In genomic region chr8:104201622-104202021, GRCm38 (mm10) we compare ENCODE assay signal across 24 mouse cellular contexts. TPM values are rescaled to one million over a fixed set of nuclear protein-coding genes. Genes with fewer than 3 reads are reported as not detected.
"Had no signal": no experiment of that assay in that cellular context is flagged by ENCODE, and none has a peak within 500 bp of the region (broad histone marks: within the 10 kb centered on the region; RNA-seq: fewer than 3 reads in every experiment).

No protein-coding gene starts in this region.

- H3K4me3 ChIP-seq: heart, embryonic 10.5 days; heart, embryonic 12.5 days; hindbrain, embryonic 13.5 days; hindbrain, embryonic 15.5 days; layer of hippocampus, adult 2 months; limb, embryonic 13.5 days; limb, embryonic 15.5 days; liver, embryonic 12.5 days had no signal

- H3K4me1 ChIP-seq: heart, embryonic 10.5 days; heart, embryonic 12.5 days; hindbrain, embryonic 13.5 days; hindbrain, embryonic 15.5 days; limb, embryonic 13.5 days; limb, embryonic 15.5 days; liver, embryonic 12.5 days had no signal

- H3K4me2 ChIP-seq: heart, embryonic 12.5 days; hindbrain, embryonic 13.5 days; hindbrain, embryonic 15.5 days; limb, embryonic 13.5 days; limb, embryonic 15.5 days; liver, embryonic 12.5 days had no signal

- H3K9ac ChIP-seq: heart, embryonic 12.5 days; hindbrain, embryonic 13.5 days; hindbrain, embryonic 15.5 days; limb, embryonic 13.5 days; limb, embryonic 15.5 days; liver, embryonic 12.5 days; liver, embryonic 14.5 days had no signal

- H3K9me3 ChIP-seq: heart, embryonic 10.5 days; heart, embryonic 12.5 days; hindbrain, embryonic 13.5 days; hindbrain, embryonic 15.5 days; limb, embryonic 13.5 days; limb, embryonic 15.5 days; liver, embryonic 12.5 days had no signal

- H3K36me3 ChIP-seq: heart, embryonic 10.5 days; heart, embryonic 12.5 days; hindbrain, embryonic 13.5 days; hindbrain, embryonic 15.5 days; limb, embryonic 13.5 days; limb, embryonic 15.5 days; liver, embryonic 12.5 days had no signal

- H3K27me3 ChIP-seq: hindbrain, embryonic 15.5 days; limb, embryonic 13.5 days; limb, embryonic 15.5 days had no signal

- ATAC-seq: hindbrain, postnatal 0 days; intestine, embryonic 16.5 days; liver, embryonic 12.5 days had no signal

- DNase-seq: gastrocnemius, postnatal 14 days; gastrocnemius, postnatal 36 days; heart, adult 18-20 months; heart, postnatal 10 days; kidney, adult 11 months; kidney, adult 2 months; kidney, postnatal 10 days; kidney, postnatal 25 days; kidney, postnatal 4 days; layer of hippocampus, postnatal 36 days; left cerebral cortex, postnatal 4 days had no signal

- H3K27ac ChIP-seq: heart, embryonic 10.5 days; hindbrain, embryonic 13.5 days; hindbrain, embryonic 15.5 days; hindbrain, postnatal 0 days; layer of hippocampus, adult 2 months; limb, embryonic 13.5 days; limb, embryonic 15.5 days; liver, embryonic 12.5 days; liver, embryonic 14.5 days had no signal

RNA-seq across cellular contexts. Expression of gene Bean1, which starts 31.4 kb away (rescaled TPM):
- total RNA-seq: hematopoietic stem cell, adult 5-6 weeks; liver, adult 2 months had no signal
- polyA plus RNA-seq: liver, adult 2 months had no signal
